Mouse (Mus musculus): ENCODE data around the gene Tmem254b. TPM values are rescaled to one million over a fixed set of nuclear protein-coding genes. Genes with fewer than 3 reads are reported as not detected.

The Tmem254b gene
- 6.5 TPM for polyA plus RNA-seq (2014; fragmentation: Illumina TruSeq; extraction: RNeasy Lipid Tissue Mini Kit (QIAGEN cat#74804); ENCODE audit: low read depth, low replicate concordance)

DNA sequence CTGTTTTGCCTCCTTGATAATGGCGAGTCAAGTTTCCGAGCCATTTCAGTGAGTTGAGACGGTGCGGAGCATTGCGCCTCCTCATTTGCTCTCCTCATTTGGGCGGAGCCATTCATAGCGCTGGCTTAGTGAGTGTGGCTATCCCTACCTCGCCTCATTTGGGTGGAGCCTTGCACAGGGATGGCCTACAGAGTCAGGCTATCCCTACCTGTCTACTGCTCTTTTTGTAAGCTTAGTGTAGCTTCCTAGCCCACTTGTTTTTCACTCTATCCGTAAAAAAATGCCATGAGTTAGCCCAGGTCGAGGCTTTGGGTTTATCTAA, at the start of gene Tmem254b:
TSS of gene Tmem254b (minus strand) at position 116 of the 322 bp plus-strand sequence.

DNA sequence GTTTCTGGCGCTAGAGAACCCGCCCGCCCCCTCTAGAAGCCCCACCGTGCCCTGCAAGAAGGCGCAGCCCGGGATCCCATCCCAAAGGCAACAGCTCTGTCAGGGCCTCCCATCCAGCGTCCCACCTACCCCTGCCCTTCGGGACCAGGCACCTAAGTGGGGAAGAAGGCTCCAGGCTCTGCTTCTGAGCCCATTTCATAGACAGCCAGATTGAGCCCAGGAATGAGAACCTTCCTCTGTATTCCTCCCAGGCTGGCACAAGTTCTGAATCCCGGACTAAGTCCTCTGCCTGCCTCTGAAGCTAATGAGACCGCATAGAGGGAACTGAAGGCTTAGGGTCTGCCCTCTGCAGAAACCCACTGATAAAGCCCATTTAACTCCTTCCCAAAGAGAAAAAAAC, 24.5 kb downstream of the Tmem254b start, which contains the start of gene Plac9b:
TSS of gene Plac9b (minus strand) at position 101 of the 400 bp plus-strand sequence.

Other genes starting within 250 kb of the Tmem254b start
- 0.39 TPM for gene Duxbl1, start 228.5 kb downstream of the Tmem254b start, polyA plus RNA-seq (2014; fragmentation: Illumina TruSeq; extraction: RNeasy Lipid Tissue Mini Kit (QIAGEN cat#74804); ENCODE audit: low read depth, low replicate concordance)
- 63.0 TPM for gene Gm9780, start 164.3 kb downstream of the Tmem254b start, polyA plus RNA-seq (2014; fragmentation: Illumina TruSeq; extraction: RNeasy Lipid Tissue Mini Kit (QIAGEN cat#74804); ENCODE audit: low read depth, low replicate concordance)
- 7.0 TPM for gene Tmem254c, start 139.7 kb downstream of the Tmem254b start, polyA plus RNA-seq (2014; fragmentation: Illumina TruSeq; extraction: RNeasy Lipid Tissue Mini Kit (QIAGEN cat#74804); ENCODE audit: low read depth, low replicate concordance)
- gene Cphx2, start 125.5 kb downstream of the Tmem254b start, polyA plus RNA-seq (2014; fragmentation: Illumina TruSeq; extraction: RNeasy Lipid Tissue Mini Kit (QIAGEN cat#74804); ENCODE audit: low read depth, low replicate concordance), result not detected
- not detected for gene Cphx3, start 124.7 kb downstream of the Tmem254b start, polyA plus RNA-seq (2014; fragmentation: Illumina TruSeq; extraction: RNeasy Lipid Tissue Mini Kit (QIAGEN cat#74804); ENCODE audit: low read depth, low replicate concordance)
- not detected for gene Duxbl2, start 88.7 kb downstream of the Tmem254b start, polyA plus RNA-seq (2014; fragmentation: Illumina TruSeq; extraction: RNeasy Lipid Tissue Mini Kit (QIAGEN cat#74804); ENCODE audit: low read depth, low replicate concordance)
- gene Plac9b, start 24.6 kb downstream of the Tmem254b start, polyA plus RNA-seq (2014; fragmentation: Illumina TruSeq; extraction: RNeasy Lipid Tissue Mini Kit (QIAGEN cat#74804); ENCODE audit: low read depth, low replicate concordance), result 37.0 TPM
- not detected for gene Duxbl3, start 50.9 kb upstream of the Tmem254b start, polyA plus RNA-seq (2014; fragmentation: Illumina TruSeq; extraction: RNeasy Lipid Tissue Mini Kit (QIAGEN cat#74804); ENCODE audit: low read depth, low replicate concordance)